Mouse (Mus musculus) ES-Bruce4 (cell line): ENCODE measurements around the gene Park7.

Source experiments
- CTCF ChIP-seq: IDR thresholded peaks from one replicate; pipeline ENCODE4 v1.8.1; 2011; ENCODE audit warnings: low read depth, low read length
- EP300 ChIP-seq: IDR thresholded peaks from 2 replicates; pipeline ENCODE4 v1.6.1; 2011; ENCODE audit warnings: low read depth, low read length; ENCODE audit not compliant: insufficient read depth
- POLR2A ChIP-seq: IDR thresholded peaks from one replicate; pipeline ENCODE4 v1.8.1; 2011; ENCODE audit warnings: low read length; ENCODE audit not compliant: insufficient read depth

- TF ChIP-seq CTCF (no peak), POLR2A (no peak), EP300 (no peak)
Measured at GRCm38 (mm10) chr4:150870963-150871391, 43.3 kb downstream of the Park7 start.
